Mouse (Mus musculus) lung, embryonic 14.5 days (tissue): ENCODE measurements around the gene Odc1. TPM values are rescaled to one million over a fixed set of nuclear protein-coding genes. Genes with fewer than 3 reads are reported as not detected.

Experiments used
- ATAC-seq: fragments of 200-750 bp; cut with Nextera tagmentation; 2 replicates; pipeline ENCODE4 v1.8.0; 2017; ENCODE audit warnings: mild to moderate bottlenecking, moderate TSS enrichment, moderate library complexity; ENCODE audit not compliant: insufficient read depth
- DNase-seq: peaks from one replicate; pipeline ENCODE4 v3.0.0-alpha.2; 2015
- H3K27ac ChIP-seq: fragments of 300-500 bp; sonication (generic); 2 replicates; pipeline ENCODE4 v1.5.1; 2014; ENCODE audit warnings: low read depth, mild to moderate bottlenecking, moderate library complexity
- H3K27me3 ChIP-seq: fragments of 300-500 bp; sonication (generic); 2 replicates; pipeline ENCODE4 v1.6.1; 2014; ENCODE audit warnings: low read length, control low read depth; ENCODE audit not compliant: insufficient read depth
- H3K36me3 ChIP-seq: fragments of 300-500 bp; sonication (generic); 2 replicates; pipeline ENCODE4 v1.6.1; 2014; ENCODE audit warnings: control low read depth; ENCODE audit not compliant: insufficient read depth
- H3K4me1 ChIP-seq: fragments of 300-500 bp; sonication (generic); 2 replicates; pipeline ENCODE4 v1.6.1; 2014; ENCODE audit warnings: antibody characterized with exemption, control low read depth; ENCODE audit not compliant: insufficient read depth
- H3K4me2 ChIP-seq: fragments of 300-500 bp; sonication (generic); 2 replicates; pipeline ENCODE4 v1.6.1; 2014; ENCODE audit warnings: mild to moderate bottlenecking
- H3K4me3 ChIP-seq: fragments of 300-500 bp; sonication (generic); 2 replicates; pipeline ENCODE4 v1.5.1; 2014; ENCODE audit warnings: low read depth, low read length
- H3K9ac ChIP-seq: fragments of 300-500 bp; sonication (generic); 2 replicates; pipeline ENCODE4 v1.6.1; 2014
- H3K9me3 ChIP-seq: fragments of 300-500 bp; sonication (generic); 2 replicates; pipeline ENCODE4 v1.6.1; 2016; ENCODE audit warnings: low read depth, low read length, control low read depth
- CTCF ChIP-seq: IDR thresholded peaks from 2 replicates; pipeline ENCODE4 v1.5.1; 2016; ENCODE audit warnings: antibody characterized with exemption, low read depth
- WGBS: fragments of 180-500 bp; shearing (Covaris S2); extraction: QIAGEN DNeasy Blood & Tissue Kit; methylation state at CpG from one replicate; pipeline ENCODE4 v1.1.7; 2014; 5-methylcytosine and 5-hydroxymethylcytosine counted together
- polyA plus RNA-seq: library from polyadenylated mRNA; unstranded; fragments of >200 nt; fragmentation: Nextera tagmentation; extraction: Ambion mirVana; gene quantifications from 2 replicates; pipeline ENCODE4 v1.2.1, GENCODE M21; 2014

The Odc1 gene
- polyA plus RNA-seq, 1 experiment from 2014 or later: 273 TPM

DNA sequence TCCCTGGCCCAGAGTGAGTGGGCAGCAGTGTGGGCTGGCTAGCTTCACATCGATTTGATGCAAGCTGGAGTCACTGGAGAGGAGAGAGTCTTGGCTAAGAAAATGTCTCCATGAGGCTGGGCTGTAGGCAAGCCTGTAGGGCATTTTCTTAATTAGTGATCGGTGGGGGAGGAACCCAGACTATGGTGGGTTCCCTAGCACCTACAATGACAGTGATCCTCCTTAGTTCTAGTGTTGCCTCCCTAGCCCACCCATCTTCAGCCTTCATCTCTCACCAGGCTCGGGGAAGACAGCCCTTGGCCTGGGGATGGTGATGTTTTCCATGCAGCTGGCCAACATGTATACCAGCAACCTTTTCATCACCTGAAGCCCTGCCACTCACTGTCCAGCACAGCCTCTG is 43.8 kb downstream of the Odc1 start:
- no peak for ATAC-seq
- H3K4me1 ChIP-seq: no peaks in the 10 kb centered on the region

DNA sequence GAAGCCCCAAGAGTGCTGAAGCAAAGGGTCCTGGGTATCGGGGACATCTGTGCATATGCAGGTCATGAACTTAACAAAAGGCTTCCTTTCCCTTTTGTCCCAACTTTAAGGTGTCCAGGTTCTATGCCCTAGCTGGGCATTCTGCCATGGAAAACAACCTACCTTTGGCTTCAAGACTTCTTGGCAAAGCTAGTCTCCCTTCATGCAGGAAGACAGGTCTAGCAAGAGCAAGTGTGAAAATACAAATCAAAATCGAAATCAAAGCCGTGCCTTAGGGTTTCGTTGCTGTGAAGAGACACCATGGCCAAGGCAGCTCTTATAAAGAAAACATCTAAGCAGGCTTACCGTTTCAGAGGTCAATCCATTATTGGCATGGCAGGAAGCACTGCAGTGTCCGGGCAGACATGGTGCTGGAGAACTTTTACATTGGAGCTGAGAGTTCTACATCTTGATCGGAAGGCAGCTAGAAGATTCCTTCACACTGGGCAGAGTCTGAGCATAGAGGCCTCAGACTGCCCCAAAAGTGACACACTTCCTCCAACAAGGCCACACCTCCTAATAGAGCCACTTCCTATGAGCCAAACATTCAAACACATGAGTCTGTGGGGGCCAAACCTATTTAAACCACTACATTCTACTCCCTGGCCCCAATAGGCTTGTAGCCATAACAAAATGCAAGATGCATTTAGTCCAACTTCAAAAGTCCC is 44.5 kb downstream of the Odc1 start:
- H3K9ac ChIP-seq: no peak overlapping the region
- 85% methylated on average over 7 of the region's 7 CpGs for WGBS

More for the DNA sequence above, 43.8 kb downstream of the Odc1 start:
- no peak for DNase-seq
- H3K9ac ChIP-seq: no peak overlapping the region
- no peaks in the 10 kb centered on the region for H3K36me3 ChIP-seq
- H3K4me2 ChIP-seq: no peak overlapping the region
- H3K4me3 ChIP-seq: no peak overlapping the region
- TF ChIP-seq CTCF: no peak
- H3K27me3 ChIP-seq: no peaks in the 10 kb centered on the region
- WGBS: 77% methylated on average over 3 of the region's 3 CpGs
- no peaks in the 10 kb centered on the region for H3K9me3 ChIP-seq
- no peak overlapping the region for H3K27ac ChIP-seq

GRCm38 (mm10) chr12:17591249-17591648 is 46.7 kb downstream of the Odc1 start:
- WGBS: 77% methylated on average over 4 of the region's 4 CpGs
- no peak for ATAC-seq
- no peak for DNase-seq

More for the DNA sequence above, 44.5 kb downstream of the Odc1 start:
- Histone ChIP-seq H3K27me3 (no peaks in the 10 kb centered on the region), H3K36me3 (no peaks in the 10 kb centered on the region), H3K4me1 (no peaks in the 10 kb centered on the region), H3K4me3 (no peak overlapping the region), H3K27ac (no peak overlapping the region), H3K9me3 (no peaks in the 10 kb centered on the region), H3K4me2 (no peak overlapping the region)
- no peak for TF ChIP-seq CTCF
- DNase-seq: no peak
- ATAC-seq: no peak

GRCm38 (mm10) chr12:17593956-17594355 is 49.4 kb downstream of the Odc1 start:
- no peak for TF ChIP-seq CTCF
- no peak for DNase-seq
- Histone ChIP-seq H3K4me3 (no peak overlapping the region), H3K27ac (no peak overlapping the region), H3K9me3 (no peaks in the 10 kb centered on the region), H3K27me3 (no peaks in the 10 kb centered on the region), H3K4me1 (no peaks in the 10 kb centered on the region), H3K36me3 (no peaks in the 10 kb centered on the region), H3K9ac (no peak overlapping the region), H3K4me2 (no peak overlapping the region)
- ATAC-seq: no peak
- 78% methylated on average over 2 of the region's 2 CpGs for WGBS

More at GRCm38 (mm10) chr12:17591249-17591648, 46.7 kb downstream of the Odc1 start:
- H3K4me2 ChIP-seq: no peak overlapping the region
- no peaks in the 10 kb centered on the region for H3K4me1 ChIP-seq
- H3K27me3 ChIP-seq: no peaks in the 10 kb centered on the region
- no peak overlapping the region for H3K9ac ChIP-seq
- no peak for TF ChIP-seq CTCF
- H3K36me3 ChIP-seq: no peaks in the 10 kb centered on the region
- no peak overlapping the region for H3K4me3 ChIP-seq
- H3K27ac ChIP-seq: no peak overlapping the region
- no peaks in the 10 kb centered on the region for H3K9me3 ChIP-seq

DNA sequence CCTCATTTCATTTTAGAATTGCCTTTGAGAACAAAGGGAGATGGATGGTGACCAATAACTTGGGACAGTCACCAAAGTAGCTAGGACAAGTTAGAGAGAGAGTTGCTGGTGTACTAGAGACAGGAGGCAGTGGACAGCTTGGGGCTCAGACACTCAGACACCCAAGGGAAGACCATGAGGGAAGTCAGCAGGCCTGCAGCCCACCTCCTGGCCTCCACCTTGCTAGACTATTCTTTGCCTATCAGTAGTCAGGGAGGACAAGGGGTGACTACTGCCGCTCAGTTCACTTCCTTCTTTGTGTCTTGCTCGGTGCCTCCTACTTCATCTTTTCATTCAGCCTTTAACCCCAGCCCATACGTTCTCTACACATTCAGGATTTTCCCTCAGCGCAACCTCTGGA is 50.1 kb downstream of the Odc1 start:
- Histone ChIP-seq H3K36me3 (no peaks in the 10 kb centered on the region), H3K9ac (no peak overlapping the region), H3K27me3 (no peaks in the 10 kb centered on the region), H3K9me3 (no peaks in the 10 kb centered on the region), H3K4me1 (no peaks in the 10 kb centered on the region), H3K27ac (no peak overlapping the region), H3K4me3 (no peak overlapping the region), H3K4me2 (no peak overlapping the region)
- DNase-seq: no peak
- no peak for TF ChIP-seq CTCF
- ATAC-seq: no peak
- WGBS: 79% methylated on average over 4 of the region's 4 CpGs

DNA sequence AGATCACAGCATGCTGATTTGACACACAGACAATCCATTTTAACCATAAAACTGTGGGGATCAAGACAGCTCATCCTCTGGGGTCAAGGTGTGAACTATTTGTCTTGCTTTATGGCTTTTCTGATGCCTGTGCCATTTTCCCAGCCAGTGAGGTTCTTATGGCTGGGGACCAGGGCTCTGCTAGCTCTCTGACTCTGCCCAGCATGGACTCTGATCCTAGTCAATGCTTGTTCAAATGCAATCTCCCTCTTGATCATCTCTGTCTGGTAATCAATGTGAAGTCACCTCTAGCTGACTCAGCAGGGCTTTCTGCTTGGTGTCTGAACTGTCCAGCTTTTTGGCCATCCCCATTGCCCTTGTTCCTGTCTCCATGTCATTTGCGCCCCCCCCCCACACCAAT is 50.6 kb downstream of the Odc1 start:
- Histone ChIP-seq H3K4me3 (no peak overlapping the region), H3K36me3 (no peaks in the 10 kb centered on the region), H3K4me2 (no peak overlapping the region), H3K9ac (no peak overlapping the region), H3K9me3 (no peaks in the 10 kb centered on the region), H3K4me1 (no peaks in the 10 kb centered on the region), H3K27ac (no peak overlapping the region), H3K27me3 (no peaks in the 10 kb centered on the region)
- DNase-seq (no peak), ATAC-seq (no peak)
- no peak for TF ChIP-seq CTCF
- 89% methylated on average over 1 of the region's 1 CpGs for WGBS

Other genes with a start within 250 kb of the Odc1 start
- gene Atp6v1c2, start 215.4 kb upstream of the Odc1 start, polyA plus RNA-seq: 0.97 and 1.0 TPM in 2 replicates
- 27.0 and 30.0 TPM in 2 replicates for gene Nol10, start 196.3 kb upstream of the Odc1 start, polyA plus RNA-seq
- gene Hpcal1, start 146.1 kb downstream of the Odc1 start, polyA plus RNA-seq: 52.1 and 52.4 TPM in 2 replicates